In the genomic region with DNA sequence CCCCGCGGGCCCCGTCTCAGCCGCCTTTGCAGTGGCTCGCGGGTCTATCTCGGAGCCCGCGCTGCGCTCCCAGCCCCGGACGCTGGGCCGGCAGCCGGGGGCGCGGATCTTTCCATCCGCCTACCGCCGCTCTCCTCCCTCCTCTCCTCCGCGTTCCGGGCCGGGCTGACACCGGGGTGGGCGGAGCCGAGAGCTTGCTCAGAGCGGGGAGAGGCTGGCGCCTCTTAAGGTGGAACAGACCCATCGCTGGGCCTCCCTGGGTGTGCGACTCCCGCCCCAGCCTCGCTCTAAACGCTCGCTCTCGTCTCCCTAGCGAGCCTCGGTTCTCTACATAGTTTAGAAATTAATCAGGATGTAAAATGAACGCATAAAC, we compare ENCODE assay signal across 8 mouse cellular contexts. TPM values are rescaled to one million over a fixed set of nuclear protein-coding genes. Genes with fewer than 3 reads are reported as not detected.
DNase-seq lines count a peak whose midpoint lies in the region; ATAC-seq lines count a peak whose summit lies in the region.

No protein-coding gene starts in this region.

- H3K27ac ChIP-seq in intestine, embryonic 14.5 days (ENCODE audit: low read depth) = peak overlapping the region; percentile 100

- no peaks in the 10 kb centered on the region for H3K9me3 ChIP-seq in intestine, embryonic 14.5 days (ENCODE audit: control insufficient read depth, low read length)

- peak; percentile 96 for ATAC-seq in intestine, embryonic 14.5 days (replicated peaks; ENCODE audit: low FRiP score, low TSS enrichment, low read depth)
- ATAC-seq in megakaryocyte-erythroid progenitor cell, adult 5-6 weeks (replicated peaks; ENCODE audit: low FRiP score, low TSS enrichment, poor library complexity, severe bottlenecking) = peak; percentile 82

- no peaks in the 10 kb centered on the region for H3K36me3 ChIP-seq in intestine, embryonic 14.5 days (ENCODE audit: control insufficient read depth, insufficient read depth, low read length)

- H3K4me3 ChIP-seq in intestine, embryonic 14.5 days (ENCODE audit: low read depth, low read length) = peak overlapping the region; percentile 59

- peak; percentile 88 to 92 for DNase-seq in adrenal gland, adult 18-20 months (ENCODE audit: low spot score in 2 of 2)
- DNase-seq in embryo, embryonic 10 days (ENCODE audit: low spot score) = peak; percentile 87
- peak; percentile 93 for DNase-seq in gastrocnemius, postnatal 10 days
- DNase-seq in intestine, embryonic 14.5 days (ENCODE audit: low spot score) = peak; percentile 91
- peak; percentile 89 to 90 for DNase-seq in left cerebral cortex, postnatal 14 days (ENCODE audit: low spot score in 2 of 2)
- peak; percentile 89 for DNase-seq in right cerebral cortex, postnatal 14 days
- peak; percentile 94 for DNase-seq in yolk sac, embryonic 10.5 days (ENCODE audit: low spot score)

- no peaks in the 10 kb centered on the region for H3K27me3 ChIP-seq in intestine, embryonic 14.5 days (replicated peaks; ENCODE audit: control insufficient read depth, insufficient read depth, low read length)

- H3K9ac ChIP-seq in intestine, embryonic 14.5 days (ENCODE audit: low read length) = peak overlapping the region; percentile 71

- peak overlapping the region; percentile 53 for H3K4me2 ChIP-seq in intestine, embryonic 14.5 days (ENCODE audit: low read length)

- H3K4me1 ChIP-seq in intestine, embryonic 14.5 days (replicated peaks; ENCODE audit: control insufficient read depth, insufficient read depth, low read length) = peaks cover 5% of the 10 kb centered on the region; the same call in 1 of the 2 replicates

- WGBS in intestine, embryonic 14.5 days = under 1% methylated on average over 32 of the region's 38 CpGs

- intact Hi-C loops in left cerebral cortex, postnatal 14 days (cut with DNase I) = loop anchor here (5.0 kb wide), 1 partner anchor 61 kb away; a partner anchor contains a TSS

RNA-seq across cellular contexts. Expression of a gene that starts 8.4 kb away (rescaled TPM):
- 10 to 100 TPM; 17.1 TPM for total RNA-seq in adrenal gland, adult 18-20 months (2021)
- total RNA-seq in gastrocnemius, postnatal 10 days (2021) = 10 to 100 TPM; 18.4 to 22.9 TPM
- 6.4 and 6.9 TPM in 2 replicates for polyA plus RNA-seq in intestine, embryonic 14.5 days (2014; fragmentation: Nextera tagmentation; extraction: Ambion mirVana)
- total RNA-seq in left cerebral cortex, postnatal 14 days (2021) = 10 to 100 TPM; 25.7 to 28.0 TPM
- total RNA-seq in megakaryocyte-erythroid progenitor cell, adult 5-6 weeks (2014; fragmentation: Nextera tagmentation) = 10.4 and 18.1 TPM in 2 replicates
- total RNA-seq in megakaryocyte-erythroid progenitor cell, adult 5-6 weeks (2017) = 4.3 and 11.3 TPM in 2 replicates

RNA-seq across cellular contexts. Expression of a gene that starts 9.8 kb away (rescaled TPM):
- 10 to 100 TPM in 1 of 2 experiments, 1 to 10 TPM in 1; 8.1 to 10.3 TPM for total RNA-seq in adrenal gland, adult 18-20 months (2021)
- 1 to 10 TPM; 2.2 to 3.8 TPM for total RNA-seq in gastrocnemius, postnatal 10 days (2021)
- 17.6 and 21.5 TPM in 2 replicates for polyA plus RNA-seq in intestine, embryonic 14.5 days (2014; fragmentation: Nextera tagmentation; extraction: Ambion mirVana)
- total RNA-seq in left cerebral cortex, postnatal 14 days (2021) = 100 to 1,000 TPM; 169 TPM
- 13.3 and 18.9 TPM in 2 replicates for total RNA-seq in megakaryocyte-erythroid progenitor cell, adult 5-6 weeks (2014; fragmentation: Nextera tagmentation)
- 21.5 and 26.2 TPM in 2 replicates for total RNA-seq in megakaryocyte-erythroid progenitor cell, adult 5-6 weeks (2017)

RNA-seq across cellular contexts. Expression of a gene that starts 44.7 kb away (rescaled TPM):
- 1 to 10 TPM; 2.4 to 5.5 TPM for total RNA-seq in adrenal gland, adult 18-20 months (2021)
- 1 to 10 TPM; 1.7 to 2.6 TPM for total RNA-seq in gastrocnemius, postnatal 10 days (2021)
- polyA plus RNA-seq in intestine, embryonic 14.5 days (2014; fragmentation: Nextera tagmentation; extraction: Ambion mirVana) = 1.8 and 1.9 TPM in 2 replicates
- total RNA-seq in left cerebral cortex, postnatal 14 days (2021) = under 1 TPM; 0.57 to 0.59 TPM
- not detected in 2 replicates for total RNA-seq in megakaryocyte-erythroid progenitor cell, adult 5-6 weeks (2014; fragmentation: Nextera tagmentation)
- total RNA-seq in megakaryocyte-erythroid progenitor cell, adult 5-6 weeks (2017) = not detected in 2 replicates

Comparison
In these comparisons a context has a peak if more than half of its experiments do, and no peak if none do; other contexts are left out.
1. Peak in every context shown above with its lines: DNase-seq, ATAC-seq, H3K4me3 ChIP-seq and H3K27ac ChIP-seq.
2. RNA of a gene that starts 9.8 kb away (total RNA-seq): 169 TPM in left cerebral cortex, postnatal 14 days; 13.3 to 26.2 TPM in megakaryocyte-erythroid progenitor cell, adult 5-6 weeks, 8.1 to 10.3 TPM in adrenal gland, adult 18-20 months and 2.2 to 3.8 TPM in gastrocnemius, postnatal 10 days; every median in the first group is over 4 times any median in the second.